Mouse (Mus musculus) gastrocnemius, adult 2 months (tissue): ENCODE measurements at regions not wholly inside any gene's neighbourhood (a gene's known extent, or its start where the extent isn't known, plus 50 kb on each side); places are given as distances from the start of the nearest gene placed in this dataset.
"Not testable (repeated sequence)": the region's sequence is repeated elsewhere in the genome, so short reads cannot be mapped to it uniquely, and the experiment has no call there.

Experiments used
- DNase-seq: peaks from one replicate; pipeline ENCODE4 v3.0.0; 2022
- H3K27ac ChIP-seq: fragments of 200-600 bp; 2 replicates; pipeline ENCODE4 v1.8.1; 2022; ENCODE audit warnings: mild to moderate bottlenecking
- H3K4me3 ChIP-seq: fragments of 200-600 bp; 2 replicates; pipeline ENCODE4 v1.8.1; 2022; ENCODE audit warnings: mild to moderate bottlenecking, moderate library complexity
- CTCF ChIP-seq: fragments of 200-600 bp; IDR thresholded peaks from 2 replicates; pipeline ENCODE4 v1.8.1; 2022; ENCODE audit warnings: antibody characterized with exemption, mild to moderate bottlenecking, moderate library complexity
- intact Hi-C: fragments of 180-260 bp; cut with DNase I; formaldehyde crosslinking; loops from one replicate; pipeline ENCODE4 v1.15.1; 2025

DNA sequence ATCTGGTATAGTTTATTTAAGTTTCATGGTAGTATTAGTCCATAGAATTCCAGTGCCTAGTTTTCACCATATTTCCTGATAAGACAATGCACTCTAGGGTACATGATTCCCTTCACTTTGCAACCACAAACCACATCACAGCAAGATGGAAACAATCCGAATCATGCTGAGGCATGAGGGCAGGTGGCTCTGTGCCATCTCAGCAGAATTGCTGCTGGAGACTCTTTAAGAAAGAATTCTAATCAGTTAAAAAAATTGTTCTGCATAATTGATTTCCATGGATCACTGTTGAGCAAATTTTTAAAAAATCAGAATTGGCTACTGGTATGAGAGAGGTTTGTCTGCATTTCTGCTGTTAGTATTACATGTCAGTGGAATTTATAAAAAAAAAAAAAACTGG is 1451.1 kb upstream of the Pcdh20 start:
- TF ChIP-seq CTCF: no peak
- intact Hi-C loops: no loop called here
- H3K4me3 ChIP-seq: no peak overlapping the region
- no peak overlapping the region for H3K27ac ChIP-seq
- DNase-seq: no peak

- H3K4me3 ChIP-seq, DNase-seq, H3K27ac ChIP-seq, intact Hi-C loops: not testable (repeated sequence)
- TF ChIP-seq CTCF: peak; percentile 49
Observed at GRCm38 (mm10) chr14:89920586-89920985, 1449.4 kb upstream of the Pcdh20 start.

DNA sequence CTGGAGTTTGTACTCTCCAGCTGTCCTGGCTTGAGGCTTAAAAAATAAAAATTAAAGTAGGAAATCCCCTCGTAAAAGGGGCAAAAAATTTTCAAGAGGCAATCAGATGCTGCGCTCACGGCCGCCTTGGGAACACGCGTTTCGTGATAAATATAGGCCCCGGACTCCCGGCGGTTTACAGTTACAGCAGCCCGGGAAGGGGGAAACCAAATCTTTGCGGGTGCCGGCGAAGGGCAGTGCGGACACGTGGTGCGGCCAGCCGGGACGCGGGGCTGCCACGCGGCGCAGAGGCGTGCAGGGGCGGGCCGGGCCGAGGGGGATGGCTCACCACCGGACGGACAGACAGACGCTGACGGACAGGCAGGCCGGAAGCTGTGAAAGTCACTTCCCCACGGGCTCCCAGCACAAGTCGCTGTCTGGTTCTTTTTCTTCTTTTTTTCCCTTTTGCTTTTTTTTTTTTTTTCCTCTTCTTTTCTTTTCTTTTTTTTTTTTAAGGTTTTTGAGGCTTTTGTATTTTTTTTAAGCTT is 1427.6 kb upstream of the Pcdh20 start:
- intact Hi-C loops, H3K4me3 ChIP-seq, H3K27ac ChIP-seq: not testable (repeated sequence)
- DNase-seq: peak; percentile 57

DNA sequence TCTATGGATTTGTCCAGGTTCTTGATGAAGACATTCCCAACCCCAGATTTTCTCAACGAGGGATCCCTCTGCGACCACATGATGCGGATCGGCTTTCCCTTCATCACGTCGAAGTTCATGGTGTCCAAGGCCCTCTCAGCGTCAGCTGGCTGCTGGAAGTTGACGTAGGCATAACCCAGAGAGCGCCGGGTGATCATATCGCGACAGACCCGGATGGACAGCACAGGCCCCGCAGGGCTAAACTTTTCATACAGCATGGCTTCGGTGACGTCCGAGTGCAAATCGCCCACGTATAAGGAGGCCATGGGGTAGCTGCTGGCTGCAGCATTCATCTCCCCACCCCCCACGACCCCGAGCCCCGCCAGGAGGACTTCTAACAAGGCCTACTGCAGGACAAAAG is 1426.9 kb upstream of the Pcdh20 start:
- H3K4me3 ChIP-seq, DNase-seq, intact Hi-C loops, H3K27ac ChIP-seq: not testable (repeated sequence)

DNA sequence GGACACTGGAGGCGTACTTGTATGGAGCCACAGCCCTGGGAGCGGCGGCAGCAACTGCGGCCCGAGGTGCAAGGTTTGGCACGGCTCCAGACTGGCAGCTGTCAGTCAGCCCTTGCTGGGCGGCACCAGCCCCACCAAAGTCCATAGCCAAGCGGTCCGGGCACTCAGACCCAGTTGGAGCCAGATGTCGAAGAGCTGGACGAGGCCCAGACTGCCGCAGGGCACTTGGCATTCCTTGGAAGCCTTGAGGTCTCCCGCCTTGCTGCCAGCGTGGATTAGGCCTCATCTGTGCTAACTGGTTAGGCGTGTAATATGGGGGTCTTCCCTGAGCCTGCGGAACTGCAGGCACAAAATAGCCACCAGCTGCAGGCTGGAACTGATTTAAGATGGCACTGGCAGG is 1425.7 kb upstream of the Pcdh20 start:
- intact Hi-C loops, DNase-seq: not testable (repeated sequence)

More for the DNA sequence above, 1425.7 kb upstream of the Pcdh20 start:
- H3K27ac ChIP-seq, H3K4me3 ChIP-seq: not testable (repeated sequence)
